Mouse (Mus musculus) small intestine, adult 2 months (tissue): ENCODE measurements around the gene Taar8c.

Experiments used
- CTCF ChIP-seq: fragments of 200-500 bp; IDR thresholded peaks from 2 replicates; pipeline ENCODE4 v1.5.1; 2012; ENCODE audit warnings: low read depth, mild to moderate bottlenecking, control low read depth, inconsistent platforms, low read length, moderate library complexity, mixed read lengths; ENCODE audit not compliant: insufficient replicate concordance, insufficient read length; ENCODE audit errors: extremely low read depth
- POLR2A ChIP-seq: fragments of 200-500 bp; IDR thresholded peaks from 2 replicates; pipeline ENCODE4 v1.6.1; 2012; ENCODE audit warnings: low read depth, mild to moderate bottlenecking, control low read depth, inconsistent platforms, low read length, moderate library complexity

- TF ChIP-seq CTCF: no peak
- TF ChIP-seq POLR2A: no peak
These were observed 14.5 kb downstream of the Taar8c start for GRCm38 (mm10) chr10:24087168-24087567.
